ENCODE assay signal across 23 mouse cellular contexts in genomic region chr15:61364461-61364860, GRCm38 (mm10).
DNase-seq lines count a peak whose midpoint lies in the region; ATAC-seq lines count a peak whose summit lies in the region.
"Had no signal": no experiment of that assay in that cellular context is flagged by ENCODE, and none has a peak within 500 bp of the region (broad histone marks: within the 10 kb centered on the region; RNA-seq: fewer than 3 reads in every experiment).

No protein-coding gene starts in this region.

- DNase-seq in adrenal gland, postnatal 14 days = peak; percentile 24
- DNase-seq in adrenal gland, postnatal 4 days (ENCODE audit: low spot score in 2 of 2) = no peak
- peak; percentile 1 for DNase-seq in 416B (ENCODE audit: low read depth)
- peak; percentile 28 for DNase-seq in Muller cell, postnatal 12 days (ENCODE audit: inconsistent ontology term)
- DNase-seq in frontal cortex, postnatal 25 days (ENCODE audit: low spot score in 2 of 2) = no peak
- no peak for DNase-seq in left cerebral cortex, postnatal 4 days
- DNase-seq: cerebellum, adult 18-20 months; cerebellum, adult 9-10 months; cerebellum, postnatal 14 days; gastrocnemius, postnatal 14 days; heart, adult 2 months; heart, postnatal 14 days; heart, postnatal 4 days; kidney, adult 2 months had no signal

- 0 out of 2 replicates have a peak, but pooled peaks cover 2% of the 10 kb centered on the region for H3K4me1 ChIP-seq in brown adipose tissue, adult 24 weeks (ENCODE audit: control insufficient read depth, insufficient read depth, insufficient read length, low read length)
- H3K4me1 ChIP-seq: forebrain, embryonic 13.5 days; heart, embryonic 10.5 days; heart, embryonic 13.5 days had no signal

- ATAC-seq in frontal cortex, adult (ENCODE audit: low TSS enrichment) = no peak
- ATAC-seq: forebrain, embryonic 13.5 days; forebrain, embryonic 16.5 days; intestine, postnatal 0 days had no signal

- intact Hi-C loops in left cerebral cortex, postnatal 4 days (cut with DNase I) = no loop called here

- peak overlapping the region; percentile 92 for H3K27ac ChIP-seq in brown adipose tissue, adult 24 weeks (replicated peaks; ENCODE audit: low read depth, low read length)
- H3K27ac ChIP-seq: forebrain, embryonic 10.5 days; forebrain, embryonic 13.5 days; heart, adult 2 months; heart, embryonic 10.5 days; heart, embryonic 13.5 days; hindbrain, embryonic 14.5 days had no signal

- H3K4me3 ChIP-seq in brown adipose tissue, adult 24 weeks (ENCODE audit: insufficient read depth, low read depth, low read length) = no peak overlapping the region
- H3K4me3 ChIP-seq: forebrain, embryonic 10.5 days; forebrain, embryonic 13.5 days; heart, adult 2 months; heart, embryonic 10.5 days; heart, embryonic 13.5 days had no signal

Comparison
In these comparisons a context has a peak if more than half of its experiments do, and no peak if none do; other contexts are left out.
1. DNase-seq: peak in adrenal gland, postnatal 14 days (single experiment), 416B (single experiment) and Muller cell, postnatal 12 days (single experiment); none in adrenal gland, postnatal 4 days (0 of 2), frontal cortex, postnatal 25 days (0 of 2) and left cerebral cortex, postnatal 4 days (single experiment).